Mouse (Mus musculus): ENCODE measurements at regions not wholly inside any gene's neighbourhood (a gene's known extent, or its start where the extent isn't known, plus 50 kb on each side); places are given as distances from the start of the nearest gene placed in this dataset.

DNA sequence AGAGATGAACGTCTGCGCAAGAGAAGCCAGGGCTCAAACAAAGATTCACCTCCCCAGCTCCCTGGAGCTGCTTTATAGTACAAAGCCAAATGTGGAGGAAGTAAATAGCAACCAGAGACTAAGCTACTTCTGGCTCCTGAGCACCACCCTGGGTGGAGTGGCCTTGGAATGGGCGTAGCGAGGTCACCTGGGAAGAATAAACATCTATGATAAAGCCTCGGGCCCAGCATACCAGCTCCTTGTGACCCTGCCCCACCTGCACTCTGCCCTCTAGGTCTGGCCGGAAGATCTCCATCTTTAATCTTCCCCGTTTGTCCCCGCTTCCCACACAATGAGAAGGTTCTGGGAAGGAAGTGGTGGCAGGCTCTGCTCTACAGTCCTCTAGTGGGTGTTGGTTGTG lies 61.0 kb upstream of the Ptpn3 start:
- Histone ChIP-seq H3K27ac (no peak overlapping the region), H3K9me3 (no peaks in the 10 kb centered on the region), H3K4me3 (no peak overlapping the region), H3K27me3 (replicated peaks) (no peaks in the 10 kb centered on the region), H3K4me1 (no peaks in the 10 kb centered on the region), H3K4me2 (no peak overlapping the region), H3K9ac (no peak overlapping the region), H3K36me3 (replicated peaks) (no peaks in the 10 kb centered on the region)
- 78% methylated on average over 8 of the region's 8 CpGs for WGBS
- ATAC-seq (replicated peaks) = no peak

DNA sequence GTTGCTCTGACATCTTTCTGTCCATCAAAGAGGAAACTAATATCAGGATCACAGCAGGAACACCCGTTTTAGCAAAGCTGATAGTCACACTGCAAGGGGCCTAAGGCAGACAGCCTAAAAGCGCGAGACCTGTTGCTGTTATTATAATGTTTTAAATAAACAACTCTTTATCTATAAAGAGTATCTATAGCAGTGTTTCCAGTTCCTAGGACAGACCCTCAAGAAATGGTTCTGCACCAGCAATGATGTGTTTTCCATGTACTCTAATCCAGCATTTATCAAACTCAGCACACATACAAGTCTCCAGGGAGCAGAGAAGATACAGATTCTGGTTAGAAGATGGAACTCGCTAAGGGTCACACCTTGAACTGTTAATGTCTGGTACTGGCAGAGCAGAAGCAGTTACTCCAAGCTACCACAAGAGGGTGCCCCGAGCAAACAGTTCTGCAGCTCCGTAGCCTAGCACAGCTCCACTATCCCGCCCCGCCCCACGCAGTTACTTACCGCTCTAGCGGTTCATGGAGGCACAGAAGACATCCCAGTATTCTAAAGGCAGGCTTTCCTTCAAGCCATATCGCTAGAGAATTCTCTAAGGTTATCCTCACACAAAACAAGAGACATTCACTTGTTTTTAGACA lies 64.2 kb upstream of the Palm2 start:
- ATAC-seq (replicated peaks) = peak; percentile 95
- no peaks in the 10 kb centered on the region for H3K9me3 ChIP-seq
- H3K4me1 ChIP-seq = no peaks in the 10 kb centered on the region
- no peak overlapping the region for H3K4me3 ChIP-seq
- no peaks in the 10 kb centered on the region for H3K36me3 ChIP-seq (replicated peaks)
- H3K27ac ChIP-seq = no peak overlapping the region
- H3K27me3 ChIP-seq (replicated peaks) = no peaks in the 10 kb centered on the region
- H3K4me2 ChIP-seq = no peak overlapping the region
- 20% methylated on average over 12 of the region's 12 CpGs for WGBS
- H3K9ac ChIP-seq = no peak overlapping the region

DNA sequence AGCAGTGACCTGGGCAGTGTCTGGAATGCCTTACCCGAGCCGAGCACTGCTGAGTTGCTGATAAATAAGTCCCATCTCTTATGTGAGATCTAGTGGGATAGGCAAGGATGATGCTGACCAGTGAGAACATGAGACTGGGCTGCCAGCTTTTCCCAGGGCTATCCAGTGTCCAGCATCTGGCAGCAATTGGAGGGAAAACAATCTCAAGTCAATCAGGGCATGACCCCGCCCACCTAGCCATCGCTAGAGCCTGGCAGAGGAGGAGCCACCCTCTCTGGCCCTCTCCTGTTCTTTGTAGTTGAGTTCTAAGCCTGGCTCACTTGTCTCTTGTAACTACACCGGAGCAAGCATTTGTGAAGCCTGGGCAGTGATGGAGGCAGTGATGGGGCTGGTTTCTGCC lies 56.2 kb upstream of the Palm2 start:
- Histone ChIP-seq H3K4me2 (no peak overlapping the region), H3K27me3 (replicated peaks) (no peaks in the 10 kb centered on the region), H3K27ac (no peak overlapping the region), H3K9me3 (no peaks in the 10 kb centered on the region), H3K4me3 (no peak overlapping the region), H3K4me1 (no peaks in the 10 kb centered on the region), H3K36me3 (replicated peaks) (no peaks in the 10 kb centered on the region), H3K9ac (no peak overlapping the region)
- no peak for ATAC-seq (replicated peaks)
- WGBS = 62% methylated on average over 5 of the region's 5 CpGs

DNA sequence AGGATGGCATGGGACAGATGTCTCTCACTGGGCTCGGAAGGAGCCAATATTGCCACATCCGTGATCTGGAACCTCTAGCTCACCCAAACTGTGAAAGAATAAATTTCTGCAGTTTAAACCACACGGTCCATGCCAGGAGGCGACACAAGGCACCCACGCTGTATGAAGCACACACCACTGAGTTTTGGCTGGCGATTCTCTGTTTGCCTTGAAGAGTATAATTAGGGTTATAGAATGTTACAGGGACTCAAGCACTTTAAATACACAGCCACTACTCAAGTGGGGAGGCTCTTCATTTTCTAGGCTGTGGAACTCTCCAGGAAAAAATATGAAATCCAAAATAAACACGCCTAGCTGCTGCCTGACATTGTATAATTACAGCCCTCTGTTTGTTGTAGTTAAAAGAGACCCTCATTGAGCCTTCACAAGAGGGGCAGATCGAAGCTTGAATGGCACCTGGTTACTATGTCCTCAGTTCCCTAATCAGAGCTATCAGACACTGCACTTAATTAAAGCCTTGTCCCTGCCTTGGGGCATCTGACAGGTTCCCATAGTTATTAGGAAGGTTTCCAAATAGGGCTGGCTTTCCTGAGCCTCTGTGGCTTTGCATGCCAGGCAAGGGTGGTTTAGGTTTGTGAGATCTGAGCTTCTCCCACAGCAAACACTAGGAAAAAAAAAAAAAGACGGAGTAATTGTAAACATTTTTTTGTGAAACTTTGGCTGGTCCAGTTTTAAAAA lies 53.8 kb upstream of the Palm2 start:
- no peaks in the 10 kb centered on the region for H3K4me1 ChIP-seq
- ATAC-seq (replicated peaks) = no peak
- H3K4me3 ChIP-seq = no peak overlapping the region
- whole genome bisulfite sequencing = 77% methylated on average over 9 of the region's 9 CpGs
- H3K36me3 ChIP-seq (replicated peaks) = no peaks in the 10 kb centered on the region
- H3K4me2 ChIP-seq = no peak overlapping the region
- H3K9ac ChIP-seq = no peak overlapping the region
- no peak overlapping the region for H3K27ac ChIP-seq
- no peaks in the 10 kb centered on the region for H3K27me3 ChIP-seq (replicated peaks)
- H3K9me3 ChIP-seq = no peaks in the 10 kb centered on the region

DNA sequence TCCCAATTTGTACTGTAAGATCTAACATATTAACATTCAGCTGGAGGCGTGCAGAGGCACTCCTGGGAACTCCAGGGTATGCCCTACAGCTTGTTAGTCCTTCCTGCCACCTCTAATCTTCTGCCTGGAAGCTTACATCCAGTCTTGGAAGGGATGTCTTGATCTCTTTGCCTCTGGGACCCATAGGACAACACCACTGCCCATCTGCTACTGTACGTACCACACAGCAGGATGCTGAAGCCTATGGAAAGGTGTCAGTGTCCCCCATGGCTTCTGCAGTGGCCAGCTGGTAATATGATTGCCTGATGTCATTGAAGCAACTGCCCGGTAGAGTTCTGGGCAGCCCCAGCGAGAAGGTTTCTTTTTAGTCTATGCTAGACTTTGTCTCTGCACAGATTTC lies 52.7 kb upstream of the Palm2 start:
- no peak overlapping the region for H3K4me2 ChIP-seq

More for the DNA sequence above, 52.7 kb upstream of the Palm2 start:
- H3K9me3 ChIP-seq = no peaks in the 10 kb centered on the region
- no peak for ATAC-seq (replicated peaks)
- H3K9ac ChIP-seq = no peak overlapping the region
- no peaks in the 10 kb centered on the region for H3K27me3 ChIP-seq (replicated peaks)
- H3K4me1 ChIP-seq = no peaks in the 10 kb centered on the region
- WGBS = 71% methylated on average over 4 of the region's 4 CpGs
- no peak overlapping the region for H3K4me3 ChIP-seq
- H3K36me3 ChIP-seq (replicated peaks) = no peaks in the 10 kb centered on the region
- H3K27ac ChIP-seq = no peak overlapping the region

All from midbrain, embryonic 15.5 days (tissue).